Comparison of ENCODE assay signal across 7 mouse cellular contexts in the genomic region with DNA sequence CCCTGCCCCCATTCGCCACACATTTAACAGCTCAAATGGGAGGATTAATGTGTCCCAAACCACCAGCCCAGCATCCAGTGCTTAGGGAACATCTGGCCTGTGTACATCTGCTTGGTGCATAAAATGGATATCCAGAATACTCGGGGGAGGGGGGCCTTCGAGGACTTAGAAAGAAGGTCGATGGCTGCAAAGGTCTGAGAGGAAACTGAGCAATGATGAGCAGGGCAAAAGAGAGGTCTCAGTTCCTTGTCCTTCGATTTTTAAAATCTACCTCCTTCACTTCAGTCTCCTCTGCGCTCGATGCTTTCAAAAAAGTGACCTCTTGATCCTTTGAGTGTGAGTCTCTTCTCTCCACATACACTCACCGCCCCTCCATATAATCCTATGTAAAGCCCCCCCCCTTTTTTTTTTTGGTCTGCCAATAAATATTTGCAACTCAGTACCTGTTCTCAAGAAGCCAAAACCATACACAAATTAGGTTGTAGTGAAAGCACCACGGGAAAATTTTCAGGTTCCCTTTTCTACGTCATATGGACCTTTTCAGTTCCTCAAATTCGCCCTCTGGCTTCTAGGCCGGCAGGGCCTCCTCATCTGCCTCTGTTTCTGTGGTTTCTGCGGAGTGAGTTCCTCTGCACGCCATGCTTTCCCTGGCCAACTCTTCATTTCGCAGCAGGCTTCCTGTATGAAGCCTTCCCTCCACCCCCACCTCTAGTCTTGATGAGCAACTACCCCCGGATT. TPM values are rescaled to one million over a fixed set of nuclear protein-coding genes. Genes with fewer than 3 reads are reported as not detected.
A peak's percentile ranks its signal among the peaks of the same experiment; 100 is the strongest.
DNase-seq lines count a peak whose midpoint lies in the region; ATAC-seq lines count a peak whose summit lies in the region.

No protein-coding gene starts in this region.

- peak; percentile 55 to 56 for DNase-seq in layer of hippocampus, adult 8-10 months (ENCODE audit: low spot score in 2 of 2)
- no peak for DNase-seq in layer of hippocampus, postnatal 10 days (ENCODE audit: low spot score in 2 of 2)
- DNase-seq in T-cell, adult 2 months (ENCODE audit: low spot score) = peak; percentile 71
- DNase-seq in urinary bladder, postnatal 10 days (ENCODE audit: low spot score) = no peak

- H3K27ac ChIP-seq in forebrain, embryonic 15.5 days (replicated peaks) = peak overlapping the region; percentile 91
- H3K27ac ChIP-seq in limb, embryonic 15.5 days = peak overlapping the region; percentile 94

- peak overlapping the region; percentile 82 for H3K4me2 ChIP-seq in forebrain, embryonic 15.5 days (replicated peaks)
- peak overlapping the region; percentile 67 for H3K4me2 ChIP-seq in limb, embryonic 15.5 days

- WGBS in forebrain, embryonic 15.5 days = 30% methylated on average over 16 of the region's 16 CpGs
- WGBS in limb, embryonic 15.5 days = 15% methylated on average over 16 of the region's 16 CpGs

- H3K4me1 ChIP-seq in forebrain, embryonic 15.5 days = peaks cover 16% of the 10 kb centered on the region
- peaks cover 18% of the 10 kb centered on the region for H3K4me1 ChIP-seq in limb, embryonic 15.5 days

- no peaks in the 10 kb centered on the region for H3K27me3 ChIP-seq in forebrain, embryonic 15.5 days
- no peaks in the 10 kb centered on the region for H3K27me3 ChIP-seq in limb, embryonic 15.5 days

- H3K9ac ChIP-seq in forebrain, embryonic 15.5 days (replicated peaks) = peak overlapping the region; percentile 73
- peak overlapping the region; percentile 65 for H3K9ac ChIP-seq in limb, embryonic 15.5 days

- peaks cover 4% of the 10 kb centered on the region; the same call in 1 of the 2 replicates for H3K36me3 ChIP-seq in forebrain, embryonic 15.5 days
- peaks cover 13% of the 10 kb centered on the region; the same call in 1 of the 2 replicates for H3K36me3 ChIP-seq in limb, embryonic 15.5 days

- peak overlapping the region; percentile 98 for H3K4me3 ChIP-seq in forebrain, embryonic 15.5 days
- H3K4me3 ChIP-seq in limb, embryonic 15.5 days = peak overlapping the region; percentile 82

- no peaks in the 10 kb centered on the region for H3K9me3 ChIP-seq in forebrain, embryonic 15.5 days
- H3K9me3 ChIP-seq in limb, embryonic 15.5 days = no peaks in the 10 kb centered on the region

- no peak for ATAC-seq in forebrain, embryonic 15.5 days (replicated peaks)
- ATAC-seq in limb, embryonic 15.5 days (ENCODE audit: insufficient number of reproducible peaks, low FRiP score, low TSS enrichment, low read depth) = no peak
- ATAC-seq in monocyte, adult 5-6 weeks (replicated peaks; ENCODE audit: insufficient number of reproducible peaks, low FRiP score, low TSS enrichment, poor library complexity, severe bottlenecking) = peak; percentile 83

RNA-seq across cellular contexts. Expression of gene Cnpy3, which starts 0.8 kb away (rescaled TPM):
- total RNA-seq in layer of hippocampus, adult 8-10 months (2022) = 10 to 100 TPM; 64.6 to 68.9 (median 67.9) TPM
- 10 to 100 TPM; 48.2 to 56.3 TPM for total RNA-seq in layer of hippocampus, postnatal 10 days (2021)
- polyA plus RNA-seq in forebrain, embryonic 15.5 days (2015; fragmentation: Nextera tagmentation; extraction: Ambion mirVana) = 66.4 and 69.1 TPM in 2 replicates
- polyA plus RNA-seq in limb, embryonic 15.5 days (2015; fragmentation: Nextera tagmentation; extraction: Ambion mirVana) = 78.0 and 83.6 TPM in 2 replicates
- total RNA-seq in monocyte, adult 5-6 weeks (2017) = 88.2 to 109 TPM (median 106 TPM) in 3 replicates

RNA-seq across cellular contexts. Expression of gene Ptcra, which starts 12.3 kb away (rescaled TPM):
- under 1 TPM in 2 of 4 experiments, not detected in 2; 0.29 to 0.49 TPM for total RNA-seq in layer of hippocampus, adult 8-10 months (2022)
- total RNA-seq in layer of hippocampus, postnatal 10 days (2021) = not detected
- polyA plus RNA-seq in forebrain, embryonic 15.5 days (2015; fragmentation: Nextera tagmentation; extraction: Ambion mirVana) = 0.19 and 0.27 TPM in 2 replicates
- polyA plus RNA-seq in limb, embryonic 15.5 days (2015; fragmentation: Nextera tagmentation; extraction: Ambion mirVana) = 0.17 and 0.33 TPM in 2 replicates
- total RNA-seq in monocyte, adult 5-6 weeks (2017) = 0.38 TPM in 1 of 3 replicates, not detected in the others

RNA-seq across cellular contexts. Expression of gene 2310039H08Rik, which starts 21.2 kb away (rescaled TPM):
- 1 to 10 TPM; 7.3 to 9.2 (median 8.7) TPM for total RNA-seq in layer of hippocampus, adult 8-10 months (2022)
- 10 to 100 TPM; 15.0 to 17.1 TPM for total RNA-seq in layer of hippocampus, postnatal 10 days (2021)
- polyA plus RNA-seq in forebrain, embryonic 15.5 days (2015; fragmentation: Nextera tagmentation; extraction: Ambion mirVana) = 56.0 and 63.6 TPM in 2 replicates
- polyA plus RNA-seq in limb, embryonic 15.5 days (2015; fragmentation: Nextera tagmentation; extraction: Ambion mirVana) = 78.8 and 86.0 TPM in 2 replicates
- 4.2 to 8.7 TPM (median 4.2 TPM) in 3 replicates for total RNA-seq in monocyte, adult 5-6 weeks (2017)

RNA-seq across cellular contexts. Expression of gene Gnmt, which starts 22.3 kb away (rescaled TPM):
- total RNA-seq in layer of hippocampus, adult 8-10 months (2022) = 1 to 10 TPM in 2 of 4 experiments, under 1 TPM in 1, not detected in 1; 0.61 to 1.6 (median 1.2) TPM
- under 1 TPM; 0.33 to 0.59 TPM for total RNA-seq in layer of hippocampus, postnatal 10 days (2021)
- polyA plus RNA-seq in forebrain, embryonic 15.5 days (2015; fragmentation: Nextera tagmentation; extraction: Ambion mirVana) = 0.89 and 0.95 TPM in 2 replicates
- polyA plus RNA-seq in limb, embryonic 15.5 days (2015; fragmentation: Nextera tagmentation; extraction: Ambion mirVana) = 1.5 and 2.5 TPM in 2 replicates
- 2.2 to 3.4 TPM (median 3.1 TPM) in 3 replicates for total RNA-seq in monocyte, adult 5-6 weeks (2017)

RNA-seq across cellular contexts. Expression of gene Rpl7l1, which starts 31.2 kb away (rescaled TPM):
- 10 to 100 TPM; 40.2 to 47.5 (median 45.0) TPM for total RNA-seq in layer of hippocampus, adult 8-10 months (2022)
- 10 to 100 TPM; 54.3 to 57.4 TPM for total RNA-seq in layer of hippocampus, postnatal 10 days (2021)
- polyA plus RNA-seq in forebrain, embryonic 15.5 days (2015; fragmentation: Nextera tagmentation; extraction: Ambion mirVana) = 114 and 122 TPM in 2 replicates
- 151 and 154 TPM in 2 replicates for polyA plus RNA-seq in limb, embryonic 15.5 days (2015; fragmentation: Nextera tagmentation; extraction: Ambion mirVana)
- total RNA-seq in monocyte, adult 5-6 weeks (2017) = 87.5 to 121 TPM (median 88.0 TPM) in 3 replicates

Comparison
In these comparisons a context has a peak if more than half of its experiments do, and no peak if none do; other contexts are left out.
1. DNase-seq: peak in layer of hippocampus, adult 8-10 months (2 of 2) and T-cell, adult 2 months (single experiment); none in layer of hippocampus, postnatal 10 days (0 of 2) and urinary bladder, postnatal 10 days (single experiment).